Mouse (Mus musculus) forebrain, embryonic 12.5 days (tissue): ENCODE results near the gene Prc1. TPM values are rescaled to one million over a fixed set of nuclear protein-coding genes. Genes with fewer than 3 reads are reported as not detected.
A peak's percentile ranks its signal among the peaks of the same experiment; 100 is the strongest.

Experiments used
- ATAC-seq: fragments of 200-750 bp; cut with Nextera tagmentation; 2 replicates; pipeline ENCODE4 v1.8.0; 2017; ENCODE audit warnings: moderate TSS enrichment; ENCODE audit not compliant: low FRiP score
- H3K27ac ChIP-seq: fragments of 300-500 bp; sonication (generic); 2 replicates; pipeline ENCODE4 v1.5.1; 2016; ENCODE audit warnings: mild to moderate bottlenecking
- H3K27me3 ChIP-seq: fragments of 300-500 bp; sonication (generic); 2 replicates; pipeline ENCODE4 v1.6.1; 2016; ENCODE audit warnings: mild to moderate bottlenecking
- H3K36me3 ChIP-seq: fragments of 300-500 bp; sonication (generic); replicated peaks from 2 replicates; pipeline ENCODE4 v1.6.1; 2016; ENCODE audit warnings: mild to moderate bottlenecking
- H3K4me1 ChIP-seq: fragments of 300-500 bp; sonication (generic); 2 replicates; pipeline ENCODE4 v1.6.1; 2016
- H3K4me2 ChIP-seq: fragments of 300-500 bp; sonication (generic); 2 replicates; pipeline ENCODE4 v1.6.1; 2016; ENCODE audit warnings: mild to moderate bottlenecking, moderate library complexity
- H3K4me3 ChIP-seq: fragments of 300-500 bp; sonication (generic); replicated peaks from 2 replicates; pipeline ENCODE4 v1.5.1; 2016; ENCODE audit warnings: mild to moderate bottlenecking
- H3K9ac ChIP-seq: fragments of 300-500 bp; sonication (generic); 2 replicates; pipeline ENCODE4 v1.6.1; 2016; ENCODE audit warnings: mild to moderate bottlenecking
- H3K9me3 ChIP-seq: fragments of 300-500 bp; sonication (generic); 2 replicates; pipeline ENCODE4 v1.6.1; 2016
- WGBS: fragments of 180-500 bp; shearing (Covaris S2); methylation state at CpG from one replicate; pipeline ENCODE4 v1.1.7; 2016; 5-methylcytosine and 5-hydroxymethylcytosine counted together
- polyA plus RNA-seq: library from polyadenylated mRNA; unstranded; fragments of >200 nt; fragmentation: Nextera tagmentation; extraction: Ambion mirVana; gene quantifications from 2 replicates; pipeline ENCODE4 v1.2.1, GENCODE M21; 2016

Prc1 gene
- 222 and 240 TPM in 2 replicates for polyA plus RNA-seq

GRCm38 (mm10) chr7:80294062-80294763 is at the start of gene Prc1:
Gene Prc1 (plus strand): TSS chr7:80294450.
- under 1% methylated on average over 52 of the region's 52 CpGs for WGBS
- H3K27ac ChIP-seq, result peak within 1 kb of the TSS; percentile 88
- H3K9me3 ChIP-seq, result no peaks in the 10 kb centered on the region
- peak within 1 kb of the TSS; percentile 82 for H3K9ac ChIP-seq
- H3K4me1 ChIP-seq, result peaks cover 25% of the 10 kb centered on the region
- peaks cover 24% of the 10 kb centered on the region for H3K36me3 ChIP-seq
- peak within 1 kb of the TSS; percentile 86 for H3K4me3 ChIP-seq
- peak within 1 kb of the TSS; percentile 79 for H3K4me2 ChIP-seq
- H3K27me3 ChIP-seq, result no peaks in the 10 kb centered on the region
- ATAC-seq, result peak; percentile 99

GRCm38 (mm10) chr7:80244851-80245250 is 49.4 kb upstream of the Prc1 start:
- Histone ChIP-seq H3K4me3 (no peak overlapping the region), H3K36me3 (peaks cover 8% of the 10 kb centered on the region), H3K4me2 (no peak overlapping the region), H3K9ac (no peak overlapping the region), H3K27ac (no peak overlapping the region), H3K4me1 (no peaks in the 10 kb centered on the region), H3K9me3 (no peaks in the 10 kb centered on the region), H3K27me3 (no peaks in the 10 kb centered on the region)
- WGBS, result 91% methylated on average over 4 of the region's 4 CpGs
- ATAC-seq, result no peak

- Histone ChIP-seq H3K27ac (peak within 1 kb of the TSS; percentile 83), H3K4me3 (peak within 1 kb of the TSS; percentile 48), H3K36me3 (no peaks in the 10 kb centered on the region), H3K4me1 (no peaks in the 10 kb centered on the region), H3K4me2 (peak within 1 kb of the TSS; percentile 65), H3K9ac (peak within 1 kb of the TSS; percentile 61), H3K27me3 (peaks cover 4% of the 10 kb centered on the region; the same call in 1 of the 2 replicates), H3K9me3 (no peaks in the 10 kb centered on the region)
- ATAC-seq, result peak; percentile 98
- WGBS, result under 1% methylated on average over 48 of the region's 48 CpGs
Observed at GRCm38 (mm10) chr7:80246148-80246721, 48.0 kb upstream of the Prc1 start, which contains the start of gene Ttll13. Gene Ttll13 (plus strand): TSS chr7:80246376.

- H3K36me3 ChIP-seq, result no peaks in the 10 kb centered on the region
- no peak for ATAC-seq
- H3K27me3 ChIP-seq, result peaks cover 4% of the 10 kb centered on the region
- H3K4me3 ChIP-seq, result peak overlapping the region; percentile 48
- peak overlapping the region; percentile 65 for H3K4me2 ChIP-seq
- 72% methylated on average over 7 of the region's 7 CpGs for WGBS
- peak overlapping the region; percentile 61; the same call in 1 of the 2 replicates for H3K9ac ChIP-seq
- H3K4me1 ChIP-seq, result no peaks in the 10 kb centered on the region
- no peaks in the 10 kb centered on the region for H3K9me3 ChIP-seq
- H3K27ac ChIP-seq, result no peak overlapping the region
Observed at GRCm38 (mm10) chr7:80246859-80247258, 47.4 kb upstream of the Prc1 start.

- ATAC-seq, result no peak
- H3K27me3 ChIP-seq, result peaks cover 30% of the 10 kb centered on the region
- H3K4me1 ChIP-seq, result no peaks in the 10 kb centered on the region
- no peaks in the 10 kb centered on the region for H3K36me3 ChIP-seq
- no peak overlapping the region for H3K4me3 ChIP-seq
- no peak overlapping the region for H3K9ac ChIP-seq
- H3K27ac ChIP-seq, result no peak overlapping the region
- 82% methylated on average over 7 of the region's 7 CpGs for WGBS
- H3K4me2 ChIP-seq, result no peak overlapping the region
- no peaks in the 10 kb centered on the region for H3K9me3 ChIP-seq
Observed at GRCm38 (mm10) chr7:80252437-80252836, 41.8 kb upstream of the Prc1 start.

- ATAC-seq, result no peak
- Histone ChIP-seq H3K4me1 (no peaks in the 10 kb centered on the region), H3K4me3 (no peak overlapping the region), H3K27me3 (peaks cover 33% of the 10 kb centered on the region), H3K36me3 (no peaks in the 10 kb centered on the region), H3K9me3 (no peaks in the 10 kb centered on the region), H3K9ac (no peak overlapping the region), H3K4me2 (no peak overlapping the region), H3K27ac (no peak overlapping the region)
- WGBS, result 89% methylated on average over 11 of the region's 11 CpGs
Observed at GRCm38 (mm10) chr7:80252886-80253285, 41.4 kb upstream of the Prc1 start.

- Histone ChIP-seq H3K36me3 (no peaks in the 10 kb centered on the region), H3K4me2 (no peak overlapping the region), H3K4me3 (no peak overlapping the region), H3K27ac (no peak overlapping the region), H3K9me3 (no peaks in the 10 kb centered on the region), H3K4me1 (no peaks in the 10 kb centered on the region), H3K27me3 (peaks cover 52% of the 10 kb centered on the region), H3K9ac (no peak overlapping the region)
- WGBS, result 66% methylated on average over 2 of the region's 2 CpGs
- ATAC-seq, result no peak
Observed at GRCm38 (mm10) chr7:80255981-80256380, 38.3 kb upstream of the Prc1 start.

- WGBS, result 82% methylated on average over 2 of the region's 2 CpGs
- H3K36me3 ChIP-seq, result no peaks in the 10 kb centered on the region
- no peak overlapping the region for H3K9ac ChIP-seq
- H3K4me1 ChIP-seq, result peaks cover 9% of the 10 kb centered on the region
- no peaks in the 10 kb centered on the region for H3K9me3 ChIP-seq
- H3K27ac ChIP-seq, result no peak overlapping the region
- H3K4me2 ChIP-seq, result no peak overlapping the region
- no peak for ATAC-seq
- peaks cover 48% of the 10 kb centered on the region for H3K27me3 ChIP-seq
- no peak overlapping the region for H3K4me3 ChIP-seq
Observed at GRCm38 (mm10) chr7:80257706-80258105, 36.5 kb upstream of the Prc1 start.

GRCm38 (mm10) chr7:80260625-80261371 is 33.5 kb upstream of the Prc1 start, which contains the start of gene Ngrn:
Gene Ngrn (plus strand): TSS chr7:80261215.
- peak within 1 kb of the TSS; percentile 75 for H3K27ac ChIP-seq

GRCm38 (mm10) chr7:80261372-80261990 is 32.8 kb upstream of the Prc1 start:
- H3K27ac ChIP-seq, result peak overlapping the region; percentile 75

More at GRCm38 (mm10) chr7:80260625-80261371, 33.5 kb upstream of the Prc1 start, which contains the start of gene Ngrn:
- Histone ChIP-seq H3K36me3 (peaks cover 25% of the 10 kb centered on the region), H3K27me3 (peaks cover 36% of the 10 kb centered on the region), H3K9ac (peak within 1 kb of the TSS; percentile 80), H3K4me1 (peaks cover 9% of the 10 kb centered on the region), H3K4me2 (peak within 1 kb of the TSS; percentile 94), H3K9me3 (no peaks in the 10 kb centered on the region), H3K4me3 (peak within 1 kb of the TSS; percentile 86)
- peak; percentile 88 for ATAC-seq
- WGBS, result 27% methylated on average over 40 of the region's 40 CpGs

GRCm38 (mm10) chr7:80264606-80265005 is 29.6 kb upstream of the Prc1 start:
- Histone ChIP-seq H3K36me3 (peaks cover 38% of the 10 kb centered on the region), H3K9ac (no peak overlapping the region), H3K27me3 (peaks cover 5% of the 10 kb centered on the region), H3K27ac (no peak overlapping the region), H3K4me3 (no peak overlapping the region), H3K9me3 (no peaks in the 10 kb centered on the region), H3K4me2 (no peak overlapping the region), H3K4me1 (peaks cover 15% of the 10 kb centered on the region)
- 95% methylated on average over 12 of the region's 12 CpGs for WGBS
- no peak for ATAC-seq

More at GRCm38 (mm10) chr7:80261372-80261990, 32.8 kb upstream of the Prc1 start:
- Histone ChIP-seq H3K4me1 (peaks cover 9% of the 10 kb centered on the region), H3K9ac (peak overlapping the region; percentile 80), H3K27me3 (peaks cover 33% of the 10 kb centered on the region), H3K9me3 (no peaks in the 10 kb centered on the region), H3K4me3 (peak overlapping the region; percentile 86), H3K36me3 (peaks cover 32% of the 10 kb centered on the region), H3K4me2 (peak overlapping the region; percentile 94)
- ATAC-seq, result peak; percentile 70; the same call in 1 of the 2 replicates
- WGBS, result 2% methylated on average over 32 of the region's 32 CpGs

GRCm38 (mm10) chr7:80267764-80268163 is 26.5 kb upstream of the Prc1 start:
- H3K27ac ChIP-seq, result no peak overlapping the region
- H3K4me3 ChIP-seq, result no peak overlapping the region
- ATAC-seq, result no peak
- H3K9me3 ChIP-seq, result no peaks in the 10 kb centered on the region
- no peak overlapping the region for H3K4me2 ChIP-seq
- WGBS, result 93% methylated on average over 1 of the region's 1 CpGs
- H3K36me3 ChIP-seq, result peaks cover 43% of the 10 kb centered on the region
- peaks cover 18% of the 10 kb centered on the region for H3K4me1 ChIP-seq
- no peak overlapping the region for H3K9ac ChIP-seq
- H3K27me3 ChIP-seq, result no peaks in the 10 kb centered on the region
